Mouse (Mus musculus) cerebellum, adult 9-10 months (tissue): Measurements from ENCODE around the gene Dok1.
A peak's percentile ranks its signal among the peaks of the same experiment; 100 is the strongest.

Experiments used
- DNase-seq: peaks from one replicate; pipeline ENCODE4 v3.0.0; 2022

Gene Dok1

GRCm38 (mm10) chr6:83033249-83034185, at the start of gene Dok1, which contains the start of gene Loxl3:
Dok1 (minus strand) TSS chr6:83033471.
Loxl3 (plus strand) TSS chr6:83034173.
- DNase-seq: no peak

- DNase-seq: no peak
Measured at GRCm38 (mm10) chr6:83080210-83080609, 46.9 kb upstream of the Dok1 start.

GRCm38 (mm10) chr6:83078324-83078858, 45.1 kb upstream of the Dok1 start:
- peak; percentile 99 for DNase-seq

- peak; percentile 75 for DNase-seq
Measured at GRCm38 (mm10) chr6:83077630-83078323, 44.5 kb upstream of the Dok1 start, which contains the start of gene Pcgf1. Pcgf1 (plus strand) TSS chr6:83077869.

- DNase-seq: no peak
Measured at GRCm38 (mm10) chr6:83074979-83075378, 41.7 kb upstream of the Dok1 start.

GRCm38 (mm10) chr6:83071220-83071619, 37.9 kb upstream of the Dok1 start:
- no peak for DNase-seq

- DNase-seq: no peak
Measured at GRCm38 (mm10) chr6:83070311-83071219, 37.3 kb upstream of the Dok1 start.

GRCm38 (mm10) chr6:83070247-83070310, 36.8 kb upstream of the Dok1 start, which contains the start of gene Tlx2:
Tlx2 (minus strand) TSS chr6:83070293.
- no peak for DNase-seq

- no peak for DNase-seq
Measured at GRCm38 (mm10) chr6:83069488-83070246, 36.4 kb upstream of the Dok1 start.

- DNase-seq: no peak
Measured at GRCm38 (mm10) chr6:83068706-83069487, 35.6 kb upstream of the Dok1 start.

GRCm38 (mm10) chr6:83068221-83068620, 35.0 kb upstream of the Dok1 start:
- no peak for DNase-seq

GRCm38 (mm10) chr6:83066441-83066840, 33.2 kb upstream of the Dok1 start:
- no peak for DNase-seq

- DNase-seq: no peak
Measured at GRCm38 (mm10) chr6:83065995-83066394, 32.7 kb upstream of the Dok1 start.

GRCm38 (mm10) chr6:83058725-83059124, 25.5 kb upstream of the Dok1 start:
- no peak for DNase-seq

- DNase-seq: peak; percentile 62
Measured at GRCm38 (mm10) chr6:83057790-83058189, 24.5 kb upstream of the Dok1 start, which contains the start of gene Dqx1. Dqx1 (plus strand) TSS chr6:83057844.

- DNase-seq: peak; percentile 64
Measured at GRCm38 (mm10) chr6:83054871-83055431, 21.7 kb upstream of the Dok1 start, which contains the start of gene Htra2. Htra2 (minus strand) TSS chr6:83055273.

GRCm38 (mm10) chr6:83054074-83054851, 21.0 kb upstream of the Dok1 start, which contains the start of gene Aup1:
Aup1 (plus strand) TSS chr6:83054521.
- peak; percentile 96 for DNase-seq

- DNase-seq: peak; percentile 29
Measured at GRCm38 (mm10) chr6:83053136-83053960, 20.1 kb upstream of the Dok1 start.

- DNase-seq: no peak
Measured at GRCm38 (mm10) chr6:83049367-83049766, 16.1 kb upstream of the Dok1 start.
